Mouse (Mus musculus) kidney, adult 9 months (tissue): ENCODE results near the gene Tecpr1.
A peak's percentile ranks its signal among the peaks of the same experiment; 100 is the strongest.

Experiments
- DNase-seq: peaks from one replicate; pipeline ENCODE4 v3.0.0; 2022

Tecpr1 gene

DNA sequence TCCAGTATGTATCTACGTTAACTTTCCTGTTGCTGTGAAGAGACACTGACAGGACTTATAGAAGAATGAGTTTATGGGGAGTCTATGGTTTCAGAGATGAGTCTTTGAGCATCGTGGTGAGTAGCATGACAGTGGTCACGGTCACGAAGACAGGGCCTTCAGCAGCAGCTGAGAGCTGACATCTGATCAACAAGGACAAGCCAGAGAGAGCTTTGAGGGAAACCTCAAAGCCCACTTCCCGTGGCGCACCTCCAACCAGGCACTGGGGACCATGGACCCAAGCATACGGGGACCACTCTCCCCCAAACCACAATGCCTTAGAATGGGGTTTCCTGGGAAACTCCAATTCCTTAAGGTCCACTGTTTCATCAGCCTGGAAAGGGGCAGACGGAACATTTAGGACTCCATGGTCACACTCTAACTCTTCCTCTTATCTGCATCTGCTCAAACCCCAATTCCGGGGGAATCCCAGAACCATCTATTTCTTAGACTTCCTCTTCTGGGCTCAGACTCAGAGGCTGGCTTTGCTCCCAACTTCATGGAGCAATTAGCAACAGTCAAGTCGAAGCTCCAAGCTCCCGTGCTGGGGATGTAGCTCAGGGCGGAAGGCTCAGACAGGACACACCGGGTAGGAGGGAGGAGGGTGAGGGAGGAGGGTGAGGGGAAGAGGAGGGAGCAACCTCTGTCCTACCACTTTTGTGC lies 28.6 kb upstream of the Tecpr1 start:
- no peak for DNase-seq

- no peak for DNase-seq
Measured at GRCm38 (mm10) chr5:144249871-144250270, 26.5 kb upstream of the Tecpr1 start.

DNA sequence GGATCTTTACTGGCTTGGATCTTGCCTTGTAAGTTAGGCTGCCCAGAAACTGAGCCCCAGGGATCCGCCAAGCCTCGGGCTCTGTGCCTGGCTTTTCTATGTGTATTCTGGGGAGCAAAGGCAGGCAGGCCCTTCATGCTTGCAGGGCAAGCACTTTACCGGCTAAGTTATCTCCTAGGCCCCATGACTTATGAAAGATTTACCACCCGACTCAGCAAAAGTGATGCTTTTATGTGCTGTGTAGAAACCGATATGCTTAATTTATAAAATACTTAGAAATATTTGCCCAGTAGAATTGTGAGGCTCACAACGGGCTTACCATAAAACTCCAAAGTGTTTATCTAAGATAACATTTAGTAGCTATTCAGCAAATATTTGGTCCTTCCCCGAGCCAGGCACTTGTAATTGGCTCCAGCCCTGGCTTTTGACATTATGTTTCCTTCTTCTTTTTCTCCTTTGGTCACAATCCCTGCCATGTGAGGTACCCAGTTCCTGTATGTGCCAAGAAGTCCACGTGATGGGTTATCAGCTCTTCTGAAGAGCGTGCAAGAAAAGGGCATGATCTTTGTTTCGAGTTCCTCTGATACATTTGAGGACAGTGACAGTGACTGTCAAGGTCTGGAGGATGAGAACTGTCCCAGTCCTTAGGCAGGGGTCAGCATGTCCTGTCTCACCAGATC lies 24.6 kb upstream of the Tecpr1 start:
- DNase-seq, result no peak

GRCm38 (mm10) chr5:144247307-144247706 lies 23.9 kb upstream of the Tecpr1 start:
- no peak for DNase-seq

DNA sequence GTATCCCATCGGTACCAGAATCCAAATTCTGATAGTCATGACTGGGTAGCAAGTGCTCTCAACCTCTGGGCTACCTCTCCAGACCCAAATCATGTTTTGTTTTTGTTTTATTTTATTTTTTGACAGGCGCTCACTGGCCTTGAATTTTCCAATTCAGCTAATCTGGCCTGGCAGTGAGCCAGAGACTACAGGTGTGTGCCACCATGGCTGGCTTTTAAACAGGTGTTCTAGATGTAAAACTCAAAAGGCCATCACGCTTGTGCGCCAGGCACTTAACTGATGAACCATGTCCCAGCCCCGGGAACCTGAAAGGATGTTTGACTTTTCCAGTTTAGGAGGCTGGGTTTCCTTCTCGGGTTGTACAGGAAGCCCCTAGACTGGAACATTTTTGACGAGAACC lies 23.3 kb upstream of the Tecpr1 start:
- DNase-seq, result no peak

DNA sequence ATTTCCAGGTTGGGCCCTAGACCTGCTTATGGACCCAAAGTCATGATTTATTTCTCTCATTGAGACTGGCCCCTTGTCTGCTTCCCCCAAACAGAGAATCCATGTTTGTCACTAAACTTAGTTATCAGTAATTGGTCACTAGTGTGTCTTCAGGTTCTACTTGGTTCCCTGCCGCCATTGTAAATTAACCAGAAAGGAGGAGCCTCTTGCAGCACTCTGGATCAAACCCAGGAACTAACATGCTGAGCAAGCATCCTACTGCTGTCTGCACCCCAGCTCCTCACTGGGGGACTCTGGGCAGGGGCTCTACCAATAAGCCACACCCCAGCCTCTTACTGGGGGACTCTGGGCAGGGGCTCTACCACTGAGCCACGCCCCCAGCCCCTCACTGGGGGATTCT lies 22.2 kb upstream of the Tecpr1 start:
- DNase-seq, result peak; percentile 50

GRCm38 (mm10) chr5:144243901-144244487 lies 20.6 kb upstream of the Tecpr1 start, which contains the start of gene Bri3:
TSS of gene Bri3 (plus strand) at chr5:144244437.
- DNase-seq, result peak; percentile 53

DNA sequence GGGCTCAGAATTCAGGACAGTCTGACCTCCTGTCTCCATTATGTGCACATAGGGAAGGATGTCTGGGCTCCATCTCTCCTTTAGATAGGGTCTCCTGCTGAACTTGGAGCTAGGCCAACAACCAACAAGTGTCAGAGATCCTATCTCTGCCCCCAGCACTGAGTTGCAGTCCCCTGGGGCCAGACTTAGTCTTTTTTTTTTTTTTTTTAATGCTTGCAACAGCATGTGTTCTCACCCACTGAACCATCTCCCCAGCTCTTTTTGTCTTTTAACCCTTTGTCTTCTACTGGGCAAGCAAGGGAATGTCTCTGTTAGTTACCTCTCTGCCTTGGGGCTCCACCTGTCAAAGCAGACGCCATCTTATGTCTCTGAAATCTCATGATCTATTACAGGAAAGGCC lies 15.6 kb upstream of the Tecpr1 start:
- no peak for DNase-seq

- no peak for DNase-seq
Measured at GRCm38 (mm10) chr5:144234714-144235113, 11.3 kb upstream of the Tecpr1 start.

- DNase-seq, result no peak
Measured at GRCm38 (mm10) chr5:144234222-144234621, 10.8 kb upstream of the Tecpr1 start.

GRCm38 (mm10) chr5:144232531-144232930 lies 9.1 kb upstream of the Tecpr1 start:
- DNase-seq, result peak; percentile 69

GRCm38 (mm10) chr5:144231410-144231809 lies 8.0 kb upstream of the Tecpr1 start:
- peak; percentile 43 for DNase-seq

- DNase-seq, result no peak
Measured at GRCm38 (mm10) chr5:144230216-144230615, 6.8 kb upstream of the Tecpr1 start.

GRCm38 (mm10) chr5:144226220-144226619 lies 2.8 kb upstream of the Tecpr1 start:
- DNase-seq, result no peak

DNA sequence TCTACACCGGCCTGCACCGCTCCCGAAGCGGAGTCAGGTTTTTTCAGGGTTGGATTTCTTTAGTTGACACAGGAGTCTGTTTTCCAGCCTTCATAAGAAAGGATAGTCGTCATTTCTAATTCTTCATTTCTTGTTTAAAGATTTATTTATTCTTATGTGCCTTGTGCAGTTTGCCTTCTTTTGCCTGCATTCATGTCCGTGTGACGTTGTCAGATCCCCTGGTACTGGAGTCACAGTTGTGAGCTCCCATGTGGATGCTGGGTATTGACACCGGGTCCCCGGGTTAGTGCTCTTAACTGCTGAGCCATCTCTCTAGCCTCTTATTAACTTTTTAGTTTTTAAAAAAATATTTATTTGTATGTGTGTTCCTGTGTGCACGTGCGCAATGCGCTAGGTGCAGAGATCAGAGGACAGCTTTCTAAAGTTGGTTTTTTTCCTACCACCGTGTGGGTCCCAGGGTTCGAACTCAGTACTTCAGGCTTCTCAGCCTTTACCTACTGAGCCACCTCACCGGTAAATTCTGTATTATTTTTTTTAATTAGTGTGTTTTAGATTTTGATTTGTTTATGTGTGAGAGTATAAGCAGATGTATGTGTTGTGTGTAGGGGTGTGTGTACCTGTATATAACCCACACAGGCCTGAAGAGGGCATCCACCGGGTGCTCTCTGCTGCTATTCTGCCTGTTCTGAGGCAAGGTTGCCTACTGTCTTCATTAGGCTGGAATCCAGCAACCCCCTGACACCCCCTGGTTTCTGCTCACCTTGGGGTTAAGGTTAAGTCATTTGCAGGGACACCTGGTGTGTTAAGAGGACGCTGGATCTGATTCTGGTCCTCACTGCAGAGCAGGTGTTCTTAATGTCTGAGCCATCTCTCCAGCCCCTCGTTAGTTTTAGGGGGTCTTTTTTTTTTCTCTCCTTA lies 743 bp upstream of the Tecpr1 start:
- no peak for DNase-seq

GRCm38 (mm10) chr5:144222811-144223502 lies 458 bp downstream of the Tecpr1 start:
- DNase-seq, result peak; percentile 55

- DNase-seq, result peak; percentile 45
Measured at GRCm38 (mm10) chr5:144221305-144221704, 2.1 kb downstream of the Tecpr1 start.

DNA sequence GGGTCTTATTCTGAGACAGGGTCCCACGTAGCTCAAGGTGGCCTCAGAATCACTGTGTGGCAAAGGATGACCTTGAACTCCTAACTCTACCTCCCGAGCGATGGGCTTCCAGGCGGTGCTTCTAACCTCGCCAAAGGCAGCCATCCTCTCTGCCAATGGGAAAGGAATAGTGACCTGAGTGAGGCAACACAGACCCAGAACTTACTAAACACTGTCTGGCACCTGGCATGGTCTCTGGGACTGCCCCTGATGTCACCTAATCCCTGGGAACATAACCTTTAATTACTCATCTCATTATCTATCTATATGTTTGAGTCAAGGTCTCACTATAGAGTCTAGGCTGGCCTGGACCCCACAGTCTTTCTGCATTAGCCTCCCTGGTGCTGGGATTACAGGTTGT lies 3.5 kb downstream of the Tecpr1 start:
- DNase-seq, result no peak

GRCm38 (mm10) chr5:144219306-144219705 lies 4.1 kb downstream of the Tecpr1 start:
- DNase-seq, result peak; percentile 44

- no peak for DNase-seq
Measured at GRCm38 (mm10) chr5:144218061-144218460, 5.4 kb downstream of the Tecpr1 start.

- DNase-seq, result no peak
Measured at GRCm38 (mm10) chr5:144215992-144216391, 7.4 kb downstream of the Tecpr1 start.

GRCm38 (mm10) chr5:144214453-144214852 lies 9.0 kb downstream of the Tecpr1 start:
- peak; percentile 62 for DNase-seq
